Mouse (Mus musculus): ENCODE data around the gene C1qtnf3.
A peak's percentile ranks its signal among the peaks of the same experiment; 100 is the strongest.

Gene C1qtnf3

GRCm38 (mm10) chr15:10951951-10952759 is at the start of gene C1qtnf3:
TSS of gene C1qtnf3 (plus strand) at chr15:10952332.
- DNase-seq (ENCODE audit: low read depth) = peak; percentile 19

DNA sequence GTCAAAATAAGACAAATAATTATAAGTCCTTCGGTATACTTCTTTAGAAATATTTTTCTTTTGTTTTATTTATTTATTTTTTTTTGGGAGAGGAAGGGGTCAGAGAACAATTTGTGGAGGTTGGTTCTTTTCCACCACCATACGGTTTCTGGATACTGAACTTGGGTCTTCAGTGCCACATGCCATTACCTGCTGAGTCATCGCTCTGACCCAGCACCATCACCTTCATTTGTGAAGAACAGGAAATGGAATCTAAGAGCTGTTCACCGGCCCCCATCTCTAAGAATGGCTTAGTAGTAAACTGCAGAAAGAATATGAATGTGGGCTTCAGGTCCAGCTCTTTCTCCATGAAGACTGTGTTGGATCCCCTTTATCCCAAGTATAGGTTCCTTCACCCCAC is 49.8 kb upstream of the C1qtnf3 start:
- no peak for DNase-seq (ENCODE audit: low read depth)

GRCm38 (mm10) chr15:10916611-10917311 is 35.4 kb upstream of the C1qtnf3 start:
- DNase-seq (ENCODE audit: low read depth) = no peak

DNA sequence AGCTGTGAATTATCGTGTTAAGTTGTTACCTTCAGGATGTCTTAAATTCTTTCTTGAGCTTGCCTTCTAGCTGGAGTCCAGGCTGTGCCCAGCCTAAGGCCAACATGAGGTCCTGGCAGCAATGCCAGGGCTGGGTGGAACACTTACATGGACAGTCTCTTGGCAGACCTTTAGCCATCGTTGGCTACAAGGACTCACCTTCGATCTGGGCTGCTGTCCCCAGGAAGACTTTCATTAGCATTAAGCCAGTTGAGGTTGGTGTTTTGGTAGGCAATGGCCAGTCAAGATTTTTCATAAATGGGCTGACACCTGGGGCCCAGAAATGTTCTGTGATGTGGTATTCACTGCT is 34.8 kb upstream of the C1qtnf3 start:
- DNase-seq (ENCODE audit: low read depth) = no peak

DNA sequence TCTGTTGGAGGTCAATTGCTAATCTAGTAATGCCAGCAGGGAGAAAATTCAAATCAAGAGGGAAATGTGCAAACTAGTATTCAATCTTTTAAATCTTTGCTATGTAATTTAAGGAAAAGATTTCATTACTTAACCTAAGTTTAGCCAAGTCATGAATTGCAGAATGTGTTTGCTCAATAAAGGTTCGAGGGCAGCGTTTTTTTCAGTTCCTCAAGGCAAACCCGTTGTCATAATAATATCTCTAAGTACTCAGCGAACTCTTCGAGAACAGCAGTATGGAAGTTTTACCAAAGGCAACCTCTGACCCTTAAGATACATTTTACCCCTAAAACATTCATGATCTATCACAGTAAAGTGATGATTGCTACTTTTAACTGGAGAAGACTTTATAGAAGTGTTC is 31.9 kb upstream of the C1qtnf3 start:
- DNase-seq (ENCODE audit: low read depth) = no peak

- peak; percentile 82 for DNase-seq (ENCODE audit: low read depth)
Measured at GRCm38 (mm10) chr15:10921064-10921463, 31.1 kb upstream of the C1qtnf3 start.

- DNase-seq (ENCODE audit: low read depth) = no peak
Measured at GRCm38 (mm10) chr15:10922061-10922460, 30.1 kb upstream of the C1qtnf3 start.

DNA sequence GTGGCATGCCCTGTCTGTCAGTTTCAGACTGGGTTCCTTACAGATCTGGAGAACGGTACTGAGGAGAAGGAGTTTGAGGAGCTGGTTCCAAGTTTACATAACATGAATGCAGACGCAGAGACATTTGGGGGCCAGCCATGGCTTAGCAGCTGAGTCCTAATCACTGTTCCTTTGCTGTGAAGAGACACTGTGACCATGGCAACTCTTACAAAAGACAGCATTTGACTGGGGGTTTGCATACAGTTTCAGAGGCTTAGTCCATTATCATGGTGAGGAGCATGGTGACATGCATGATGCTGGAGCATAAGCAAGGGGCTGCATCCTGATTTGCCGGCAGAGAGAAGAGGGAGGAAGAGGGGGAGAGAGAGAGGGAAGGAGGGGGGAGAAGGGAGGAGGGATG is 29.6 kb upstream of the C1qtnf3 start:
- no peak for DNase-seq (ENCODE audit: low read depth)

- DNase-seq (ENCODE audit: low read depth) = no peak
Measured at GRCm38 (mm10) chr15:10923076-10923995, 28.8 kb upstream of the C1qtnf3 start.

DNA sequence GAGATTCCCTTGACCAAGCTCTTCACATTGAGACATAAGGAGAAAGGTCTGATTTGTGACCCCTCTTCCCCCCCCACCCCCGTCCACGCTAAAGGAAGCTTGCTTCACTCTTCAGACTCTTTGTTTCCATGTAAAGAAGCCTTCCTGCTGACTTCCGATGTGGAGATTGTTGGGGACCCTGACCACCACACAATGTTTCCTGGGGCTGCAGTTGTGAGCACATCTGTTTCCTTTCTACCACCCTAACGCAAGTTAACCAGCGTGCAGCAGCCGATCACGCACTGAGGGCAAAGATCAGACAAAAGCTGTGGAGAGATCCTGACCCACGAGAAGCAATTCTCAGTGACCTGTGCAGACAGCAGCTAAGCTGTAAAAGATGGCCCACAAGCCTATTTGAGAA is 24.8 kb upstream of the C1qtnf3 start:
- DNase-seq (ENCODE audit: low read depth) = no peak

DNA sequence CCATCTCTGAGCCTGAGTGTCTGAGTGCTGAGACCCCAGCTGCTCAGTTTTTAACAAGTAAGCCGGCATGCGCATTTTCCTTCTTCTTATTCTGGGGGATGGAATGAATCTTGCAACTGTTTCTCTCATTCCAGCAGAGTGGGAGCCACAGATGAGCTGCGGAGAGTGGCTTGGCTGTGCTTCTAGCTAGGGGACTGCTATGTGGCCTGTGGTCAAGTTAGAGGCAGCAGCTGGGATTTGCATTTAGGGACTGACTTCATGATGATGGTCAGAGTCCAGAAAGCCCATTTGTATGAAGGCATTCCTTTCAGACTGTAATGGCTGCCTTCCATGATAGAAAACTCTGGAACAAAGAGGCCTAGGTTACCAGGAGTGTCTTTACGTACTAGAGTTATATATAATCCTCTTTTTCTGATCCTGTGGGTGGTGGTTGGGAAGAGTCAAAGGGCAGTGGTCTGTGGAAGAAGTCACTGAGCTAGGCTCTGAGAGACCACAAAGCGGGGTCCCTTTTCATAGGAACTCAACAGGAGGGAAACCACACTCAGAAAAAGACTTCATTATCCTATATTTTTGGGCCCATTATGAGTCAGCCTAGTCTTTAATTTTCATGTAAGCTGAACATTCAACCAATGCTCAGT is 23.4 kb upstream of the C1qtnf3 start:
- no peak for DNase-seq (ENCODE audit: low read depth)

DNA sequence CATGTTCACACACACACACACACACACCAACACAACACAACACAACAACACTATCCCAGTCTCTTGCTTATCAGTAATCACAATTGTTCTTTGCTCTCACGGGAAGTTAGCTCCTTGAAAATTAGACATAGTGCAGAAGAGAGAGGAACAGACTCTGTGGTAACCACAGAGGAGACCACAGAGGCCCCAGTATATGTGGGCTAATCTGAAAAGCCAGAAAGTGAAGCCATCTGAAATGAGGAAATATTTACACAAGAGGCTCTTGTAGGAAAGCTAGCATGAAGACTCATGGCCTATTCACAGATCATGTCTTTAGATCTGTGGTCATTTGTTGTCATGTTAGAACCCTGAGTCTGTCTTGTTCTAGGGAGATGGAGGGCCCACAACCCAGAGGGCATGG is 18.2 kb upstream of the C1qtnf3 start:
- no peak for DNase-seq (ENCODE audit: low read depth)

DNA sequence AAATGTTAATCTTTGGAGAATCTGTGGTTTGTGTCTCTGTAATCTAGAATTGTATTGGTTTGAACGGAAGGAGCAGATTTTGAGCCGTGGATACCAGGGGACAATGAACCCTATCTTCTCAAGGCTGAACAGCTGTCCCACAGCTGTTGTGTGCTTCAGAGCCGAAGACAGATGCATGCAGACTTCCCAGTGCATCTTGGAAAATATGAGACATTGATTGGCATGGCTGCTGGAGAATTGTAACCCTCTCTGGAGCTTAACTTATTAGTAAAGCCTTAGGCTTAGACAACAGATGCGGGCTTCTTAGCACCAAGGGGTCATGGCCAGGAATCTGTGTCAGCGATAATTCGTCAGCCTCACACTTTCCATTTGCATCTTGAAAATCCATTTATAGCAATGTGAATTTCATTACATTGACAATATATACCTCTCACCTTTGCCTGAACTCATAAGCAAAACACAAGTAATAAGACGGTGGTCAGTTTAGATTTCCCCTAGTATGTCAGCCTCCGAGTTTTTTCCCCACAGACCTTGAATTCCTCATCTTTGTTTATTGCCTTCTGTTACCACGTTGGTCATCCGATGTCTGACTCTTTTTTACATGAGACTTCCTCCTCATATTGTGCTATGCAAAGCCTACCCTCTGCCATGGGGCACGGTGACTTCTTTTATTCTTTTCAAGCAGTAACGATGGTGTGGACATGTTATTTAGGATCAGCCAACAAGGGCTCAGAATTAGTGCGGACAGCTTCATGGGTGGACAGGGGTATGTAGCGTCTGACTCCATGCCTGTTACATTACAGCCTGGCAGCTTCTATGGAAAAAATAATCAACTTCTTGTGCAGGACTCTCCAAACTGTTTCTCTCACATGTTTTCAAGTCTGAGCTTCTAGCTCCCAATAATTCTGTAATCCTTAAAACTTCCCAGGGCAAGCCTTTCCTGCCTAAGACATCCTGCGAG is 11.7 kb upstream of the C1qtnf3 start:
- peak; percentile 20 for DNase-seq (ENCODE audit: low read depth)

DNA sequence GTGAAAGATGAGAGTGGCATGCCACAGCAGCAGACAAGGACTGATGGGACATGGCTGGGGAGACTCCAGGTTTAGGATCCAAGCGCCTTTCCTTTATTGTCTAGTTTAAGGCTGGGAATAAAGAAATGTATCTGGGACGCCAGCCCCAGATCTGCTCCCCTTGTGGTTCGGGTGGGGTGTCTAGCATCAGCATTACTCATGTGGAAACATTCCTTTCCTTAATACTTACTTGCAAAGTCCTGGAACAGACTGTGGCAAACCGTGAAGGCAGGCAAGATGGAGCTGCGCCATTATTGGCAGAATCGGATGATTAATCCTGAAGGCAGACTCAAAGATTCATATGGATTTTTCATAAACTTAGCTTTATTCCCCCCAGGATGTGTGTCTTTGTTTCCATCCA is 10.2 kb upstream of the C1qtnf3 start:
- peak; percentile 82 for DNase-seq (ENCODE audit: low read depth)

DNA sequence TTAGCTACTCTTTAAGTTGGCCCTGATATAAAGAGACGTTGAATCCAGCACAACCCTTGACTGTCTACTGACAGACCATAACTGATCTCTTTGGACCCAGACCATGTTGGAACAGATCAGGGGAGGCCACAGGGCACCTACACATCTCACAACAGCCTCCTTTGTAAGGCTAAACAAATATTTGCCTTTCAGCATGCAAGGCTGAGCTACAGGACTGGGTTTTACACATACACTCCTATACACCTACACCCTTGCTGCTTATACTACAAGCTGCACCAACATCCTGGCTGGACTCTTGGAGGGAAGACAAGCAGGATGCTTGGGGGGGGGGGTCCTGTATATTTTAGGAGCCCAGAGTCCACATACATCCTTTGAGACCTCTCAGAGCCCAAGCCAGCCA is 4.3 kb upstream of the C1qtnf3 start:
- DNase-seq (ENCODE audit: low read depth) = no peak

- peak; percentile 36 for DNase-seq (ENCODE audit: low read depth)
Measured at GRCm38 (mm10) chr15:10952760-10953305, 701 bp downstream of the C1qtnf3 start.

GRCm38 (mm10) chr15:10953465-10953864 is 1.3 kb downstream of the C1qtnf3 start:
- no peak for DNase-seq (ENCODE audit: low read depth)

GRCm38 (mm10) chr15:10954381-10955016 is 2.4 kb downstream of the C1qtnf3 start:
- no peak for DNase-seq (ENCODE audit: low read depth)

DNA sequence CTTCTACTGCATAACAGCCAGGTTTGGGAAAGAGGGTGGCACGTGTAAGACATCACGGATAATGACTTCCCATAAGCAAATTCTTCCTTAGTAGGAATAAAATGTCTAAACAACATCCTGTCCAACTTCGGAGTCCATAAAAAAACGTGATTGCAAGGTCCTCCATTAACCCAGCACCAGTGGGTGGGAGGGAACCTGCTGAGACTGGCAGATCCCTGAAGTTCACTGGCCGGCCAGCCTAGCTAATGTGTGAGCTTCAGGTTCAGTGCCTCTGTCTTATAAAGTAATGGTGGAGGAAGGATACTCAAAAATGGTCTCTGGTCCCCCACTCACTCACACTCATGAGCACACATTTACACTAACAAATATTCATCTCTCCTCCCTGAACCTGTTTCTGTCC is 3.0 kb downstream of the C1qtnf3 start:
- DNase-seq (ENCODE audit: low read depth) = no peak

DNA sequence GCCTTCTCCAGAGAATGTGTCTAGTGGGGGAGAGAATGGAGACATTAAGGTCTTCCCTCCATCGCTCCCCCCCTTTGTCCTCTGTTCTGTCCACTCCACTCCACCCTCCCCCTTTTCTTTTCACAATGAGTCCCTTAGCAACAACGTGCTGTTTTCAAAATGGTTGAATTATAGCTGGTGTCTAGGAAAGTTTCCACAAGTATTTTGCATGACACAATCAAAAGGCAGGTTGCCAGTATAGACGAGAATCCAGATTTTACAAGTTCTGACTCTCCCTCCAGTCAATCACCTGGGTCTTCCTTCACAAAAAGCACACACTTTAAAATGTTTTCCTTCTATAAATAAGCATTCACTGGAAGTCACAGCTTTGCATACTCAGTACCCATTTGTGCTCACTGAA is 4.6 kb downstream of the C1qtnf3 start:
- DNase-seq (ENCODE audit: low read depth) = peak; percentile 78

Measured in NIH3T3 (cell line).